Mouse (Mus musculus): ENCODE results near the gene Hnf4a.

- TF ChIP-seq POLR2A (IDR thresholded peaks at IDR 0.05; ENCODE audit: extremely low read depth, insufficient read depth, low read length) (no peak), CTCF (IDR thresholded peaks at IDR 0.05; ENCODE audit: extremely low read depth, insufficient read depth, low read length) (no peak)
These were observed 53.6 kb downstream of the Hnf4a start for GRCm38 (mm10) chr2:163560247-163560646.

Data from cortical plate, adult 2 months (tissue).